Mouse (Mus musculus) gastrocnemius, postnatal 10 days (tissue): ENCODE results near the gene Rasal1. TPM values are rescaled to one million over a fixed set of nuclear protein-coding genes. Genes with fewer than 3 reads are reported as not detected.

Source experiments
- DNase-seq: peaks from one replicate; pipeline ENCODE4 v3.0.0; 2021; ENCODE audit warnings: mixed read lengths
- total RNA-seq, 2 experiments: library from RNA; stranded (reverse); gene quantifications; 2 replicates each; pipeline ENCODE4 v1.2.3; 2021

Gene Rasal1
- total RNA-seq, 2 experiments from 2014 or later: 0.23 TPM; not detected in 1

DNA sequence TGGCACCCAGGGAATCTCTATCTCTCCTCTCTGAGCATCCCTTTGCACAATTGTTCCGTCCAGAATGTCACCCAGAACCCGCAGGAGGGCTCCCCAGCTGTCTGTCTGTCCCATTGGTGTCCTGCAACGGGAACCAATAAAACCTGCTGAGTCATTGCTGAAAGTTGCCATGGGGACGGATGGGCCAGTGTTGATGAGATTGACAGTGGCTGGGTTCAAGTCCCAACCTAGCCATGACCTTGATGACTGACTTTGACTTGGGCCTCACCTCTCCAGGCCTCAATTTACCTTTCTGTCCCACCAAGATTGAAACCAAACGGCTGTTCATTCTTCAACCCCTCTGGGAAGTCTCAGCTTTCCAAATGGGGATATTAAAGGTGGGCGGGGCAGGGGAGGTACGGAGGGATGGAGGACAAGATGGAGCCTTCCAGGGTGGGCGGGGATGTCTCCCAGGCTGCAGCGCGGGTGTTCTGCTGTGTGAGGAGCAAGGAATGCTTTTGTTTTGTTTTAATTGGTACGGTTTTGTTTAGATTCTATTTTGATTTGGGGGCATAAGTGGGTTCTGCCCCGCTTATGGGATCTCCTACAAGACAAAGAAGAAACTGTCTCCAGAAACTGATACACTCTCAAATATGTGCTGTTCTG is 77.3 kb downstream of the Rasal1 start:
- DNase-seq: no peak

Other genes starting within 250 kb of the Rasal1 start
- gene Lhx5, start 217.1 kb upstream of the Rasal1 start, total RNA-seq: not detected
- 1 to 10 TPM in 1 of 2 experiments, under 1 TPM in 1; 0.26 to 1.2 TPM for gene Sdsl, start 176.0 kb upstream of the Rasal1 start, total RNA-seq
- gene Sds, start 172.3 kb upstream of the Rasal1 start, total RNA-seq: not detected
- gene Plbd2, start 145.2 kb upstream of the Rasal1 start, total RNA-seq: 10 to 100 TPM; 36.7 to 38.0 TPM
- 10 to 100 TPM; 15.1 to 20.0 TPM for gene Slc8b1, start 137.6 kb upstream of the Rasal1 start, total RNA-seq
- gene Tpcn1, start 60.1 kb upstream of the Rasal1 start, total RNA-seq: 10 to 100 TPM; 67.1 to 71.2 TPM
- gene Iqcd, start 59.8 kb upstream of the Rasal1 start, total RNA-seq: under 1 TPM; 0.40 to 0.50 TPM
- gene Rita1, start 36.2 kb upstream of the Rasal1 start, total RNA-seq: 1 to 10 TPM; 4.7 to 6.2 TPM
- 10 to 100 TPM; 22.4 to 23.9 TPM for gene Ddx54, start 36.1 kb upstream of the Rasal1 start, total RNA-seq
- not detected for gene Cfap73, start 14.6 kb upstream of the Rasal1 start, total RNA-seq
- gene Dtx1, start 63.1 kb downstream of the Rasal1 start, total RNA-seq: 1 to 10 TPM; 1.2 to 1.4 TPM
- under 1 TPM in 1 of 2 experiments, not detected in 1; 0.09 TPM for gene Oas2, start 101.0 kb downstream of the Rasal1 start, total RNA-seq
- gene Oas3, start 128.8 kb downstream of the Rasal1 start, total RNA-seq: not detected
- not detected for gene Oas1e, start 146.7 kb downstream of the Rasal1 start, total RNA-seq
- under 1 TPM; 0.14 to 0.43 TPM for gene Oas1c, start 163.7 kb downstream of the Rasal1 start, total RNA-seq
- gene Oas1f, start 198.6 kb downstream of the Rasal1 start, total RNA-seq: not detected
- gene Oas1h, start 212.6 kb downstream of the Rasal1 start, total RNA-seq: not detected
- gene Oas1g, start 238.8 kb downstream of the Rasal1 start, total RNA-seq: not detected